Mouse (Mus musculus) hindbrain, embryonic 15.5 days (tissue): ENCODE measurements around the gene Phka2. TPM values are rescaled to one million over a fixed set of nuclear protein-coding genes. Genes with fewer than 3 reads are reported as not detected.

Experiments
- ATAC-seq: fragments of 200-750 bp; cut with Nextera tagmentation; 2 replicates; pipeline ENCODE4 v1.8.0; 2017; ENCODE audit warnings: low read depth, moderate number of reproducible peaks, moderate TSS enrichment; ENCODE audit not compliant: low FRiP score
- H3K27ac ChIP-seq: fragments of 300-500 bp; sonication (generic); replicated peaks from 2 replicates; pipeline ENCODE4 v1.5.1; 2015; ENCODE audit warnings: mild to moderate bottlenecking, inconsistent platforms
- H3K27me3 ChIP-seq: fragments of 300-500 bp; sonication (generic); 2 replicates; pipeline ENCODE4 v1.6.1; 2015; ENCODE audit warnings: control low read depth, inconsistent platforms
- H3K36me3 ChIP-seq: fragments of 300-500 bp; sonication (generic); 2 replicates; pipeline ENCODE4 v1.6.1; 2015; ENCODE audit warnings: control low read depth, inconsistent platforms
- H3K4me1 ChIP-seq: fragments of 300-500 bp; sonication (generic); replicated peaks from 2 replicates; pipeline ENCODE4 v1.6.1; 2015; ENCODE audit warnings: control low read depth, inconsistent platforms
- H3K4me2 ChIP-seq: fragments of 300-500 bp; sonication (generic); 2 replicates; pipeline ENCODE4 v1.6.1; 2015; ENCODE audit warnings: moderate library complexity, mild to moderate bottlenecking, inconsistent platforms
- H3K4me3 ChIP-seq: fragments of 300-500 bp; sonication (generic); 2 replicates; pipeline ENCODE4 v1.5.1; 2015; ENCODE audit warnings: mild to moderate bottlenecking, inconsistent platforms
- H3K9ac ChIP-seq: fragments of 300-500 bp; sonication (generic); 2 replicates; pipeline ENCODE4 v1.6.1; 2015; ENCODE audit warnings: inconsistent platforms
- H3K9me3 ChIP-seq: fragments of 300-500 bp; sonication (generic); 2 replicates; pipeline ENCODE4 v1.6.1; 2016; ENCODE audit warnings: control low read depth, inconsistent platforms
- WGBS: fragments of 180-500 bp; shearing (Covaris S2); methylation state at CpG from one replicate; pipeline ENCODE4 v1.1.7; 2015; 5-methylcytosine and 5-hydroxymethylcytosine counted together
- polyA plus RNA-seq: library from polyadenylated mRNA; unstranded; fragments of >200 nt; fragmentation: Nextera tagmentation; extraction: Ambion mirVana; gene quantifications from 2 replicates; pipeline ENCODE4 v1.2.1, GENCODE M21; 2015

Gene Phka2
- polyA plus RNA-seq = 10.3 and 10.8 TPM in 2 replicates

DNA sequence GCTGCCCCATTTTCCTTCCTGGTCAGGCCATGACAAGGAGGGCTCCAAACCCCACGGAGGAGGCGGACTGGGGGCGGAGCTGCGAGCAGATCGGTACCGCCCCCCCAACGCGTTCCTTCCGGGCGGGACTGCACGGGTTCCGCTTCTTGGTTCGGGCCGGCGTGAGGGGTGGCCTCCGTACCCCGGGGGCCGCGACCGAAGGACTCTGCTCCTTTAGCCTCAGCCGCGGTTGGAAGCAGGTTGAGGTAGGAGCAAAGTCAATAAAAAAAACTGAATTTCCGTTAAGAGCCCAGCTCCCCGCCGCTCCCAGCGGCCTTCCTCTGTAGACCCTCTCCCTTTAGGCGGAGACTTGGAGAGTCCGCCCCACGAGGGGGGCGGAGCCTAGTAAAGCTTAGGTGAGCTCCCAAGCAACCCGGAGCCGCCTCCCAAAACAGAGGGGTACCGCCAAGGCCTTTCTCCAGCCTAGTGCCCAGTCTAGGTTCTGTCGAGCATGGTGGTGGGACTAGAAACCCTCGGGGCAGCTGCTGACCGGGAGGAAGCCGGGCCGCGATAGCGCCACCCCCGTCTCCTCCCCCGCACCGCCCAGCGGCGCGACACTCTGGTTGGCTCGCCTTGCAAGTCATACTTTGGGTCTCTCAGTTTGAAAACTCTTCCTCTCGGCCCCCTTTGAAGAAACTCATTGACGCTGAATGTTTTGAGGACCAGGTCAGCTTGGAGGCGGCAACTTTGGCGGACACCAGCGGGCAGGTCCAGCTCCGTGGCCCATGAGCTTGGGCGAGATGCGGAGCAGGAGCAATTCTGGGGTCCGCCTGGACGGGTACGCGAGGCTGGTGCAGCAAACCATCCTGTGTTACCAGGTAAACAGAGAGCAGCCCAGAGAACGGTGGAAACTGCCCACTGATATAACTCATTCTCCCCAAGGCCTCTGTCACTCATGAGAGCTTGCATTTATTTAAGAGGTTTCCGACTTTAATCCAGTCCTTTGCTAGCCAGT is at the start of gene Phka2:
Gene Phka2, plus strand, starts transcription at position 119 of the 994 bp plus-strand sequence.
- Histone ChIP-seq H3K27me3 (no peaks in the 10 kb centered on the region), H3K4me2 (peak within 1 kb of the TSS; percentile 65), H3K27ac (peak within 1 kb of the TSS; percentile 84), H3K36me3 (no peaks in the 10 kb centered on the region), H3K9ac (peak within 1 kb of the TSS; percentile 52), H3K9me3 (no peaks in the 10 kb centered on the region), H3K4me1 (peaks cover 4% of the 10 kb centered on the region), H3K4me3 (peak within 1 kb of the TSS; percentile 59)
- peak; percentile 99 for ATAC-seq
- 18% methylated on average over 60 of the region's 61 CpGs for WGBS

DNA sequence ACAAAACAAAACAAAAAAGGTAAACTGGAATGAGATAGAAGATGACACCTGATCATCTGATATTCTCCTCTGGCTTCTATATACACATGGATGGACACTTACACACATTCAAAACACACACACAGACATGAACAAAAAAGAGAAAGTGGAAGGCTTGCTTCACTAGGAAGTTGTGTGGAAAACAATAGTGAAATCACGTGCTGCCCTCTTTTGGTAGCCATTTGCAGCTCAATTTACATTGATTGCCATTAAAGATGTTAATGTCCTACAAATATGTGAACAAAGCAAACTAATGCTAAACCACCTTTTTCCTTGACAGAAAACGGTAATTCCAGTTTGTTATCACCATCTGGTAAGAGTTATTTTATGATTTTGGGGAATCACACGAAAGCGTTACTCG is 46.3 kb upstream of the Phka2 start:
- H3K9me3 ChIP-seq = no peaks in the 10 kb centered on the region
- no peak overlapping the region for H3K9ac ChIP-seq
- H3K4me3 ChIP-seq = no peak overlapping the region
- ATAC-seq = no peak
- no peak overlapping the region for H3K27ac ChIP-seq
- 0 out of 2 replicates have a peak, but pooled peaks cover 2% of the 10 kb centered on the region for H3K27me3 ChIP-seq
- no peak overlapping the region for H3K4me2 ChIP-seq
- 81% methylated on average over 5 of the region's 5 CpGs for WGBS
- no peaks in the 10 kb centered on the region for H3K36me3 ChIP-seq
- H3K4me1 ChIP-seq = no peaks in the 10 kb centered on the region

DNA sequence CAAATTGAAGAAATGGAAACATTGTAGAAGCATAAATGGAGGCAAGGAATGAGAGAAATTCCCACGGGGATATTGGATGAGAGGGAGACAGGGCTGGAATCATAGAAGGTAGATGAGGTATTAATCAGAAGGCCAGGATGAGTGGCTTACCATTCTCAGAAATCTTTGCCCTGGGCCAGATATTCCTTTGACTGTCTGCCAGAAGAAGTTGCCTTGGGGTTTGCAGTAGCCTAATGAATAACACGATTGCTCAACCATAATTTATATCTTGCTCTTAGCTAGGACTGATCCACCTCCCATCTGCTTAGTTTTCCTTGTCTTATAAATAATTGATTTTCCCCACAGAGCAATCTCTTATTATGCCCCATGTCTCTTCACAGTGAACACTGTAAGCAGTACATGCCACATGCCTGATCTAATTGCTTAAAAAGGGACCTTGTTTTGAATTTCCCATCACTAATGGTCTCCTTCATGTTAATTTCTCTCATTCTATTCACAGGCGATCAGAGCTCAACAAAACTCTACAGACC is 30.6 kb upstream of the Phka2 start:
- Histone ChIP-seq H3K4me1 (no peaks in the 10 kb centered on the region), H3K36me3 (no peaks in the 10 kb centered on the region), H3K9ac (no peak overlapping the region), H3K9me3 (no peaks in the 10 kb centered on the region), H3K4me3 (no peak overlapping the region), H3K27me3 (peaks cover 9% of the 10 kb centered on the region; the same call in 1 of the 2 replicates), H3K4me2 (no peak overlapping the region), H3K27ac (no peak overlapping the region)
- ATAC-seq = no peak
- 65% methylated on average over 3 of the region's 3 CpGs for WGBS

DNA sequence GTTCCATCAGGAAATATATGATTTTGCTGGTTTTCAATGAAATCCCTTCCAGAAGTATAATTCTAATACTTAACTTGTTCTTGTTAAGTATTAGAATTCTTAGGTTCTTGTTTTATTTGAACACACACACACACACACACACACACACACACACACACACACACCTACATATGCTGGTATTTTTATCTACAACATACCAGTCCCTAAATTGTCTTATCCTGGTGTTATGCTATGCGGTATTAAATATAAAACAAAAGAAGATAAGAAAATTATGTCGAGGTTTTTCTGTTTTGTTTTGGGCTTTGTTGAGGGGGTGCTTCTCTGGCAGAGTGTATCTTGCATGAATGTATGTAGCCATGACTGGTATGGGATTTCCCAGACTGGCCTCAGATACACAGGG is 12.2 kb upstream of the Phka2 start:
- ATAC-seq = no peak
- WGBS = 79% methylated on average over 2 of the region's 2 CpGs
- Histone ChIP-seq H3K36me3 (no peaks in the 10 kb centered on the region), H3K9me3 (no peaks in the 10 kb centered on the region), H3K9ac (no peak overlapping the region), H3K4me3 (no peak overlapping the region), H3K4me1 (no peaks in the 10 kb centered on the region), H3K4me2 (no peak overlapping the region), H3K27ac (no peak overlapping the region), H3K27me3 (peaks cover 6% of the 10 kb centered on the region; the same call in 1 of the 2 replicates)

DNA sequence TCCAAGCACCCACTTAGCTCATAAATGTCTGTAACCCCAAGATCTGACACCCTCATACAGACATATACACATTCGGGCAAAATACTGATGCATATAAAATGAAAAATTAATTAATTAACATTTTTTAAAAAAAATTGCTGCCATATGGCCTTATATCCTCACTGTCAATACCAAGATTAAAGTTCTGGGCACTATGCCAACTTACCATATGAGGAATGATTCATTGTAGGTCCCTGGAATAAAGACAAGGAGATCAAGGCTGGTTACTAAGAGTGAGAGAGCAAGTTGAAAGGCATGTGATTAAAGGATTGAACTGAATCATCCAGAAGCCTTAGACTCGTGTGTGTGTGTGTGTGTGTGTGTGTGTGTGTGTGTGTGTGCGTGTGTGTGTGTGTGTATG is 7.6 kb upstream of the Phka2 start:
- H3K4me2 ChIP-seq = no peak overlapping the region
- H3K27ac ChIP-seq = no peak overlapping the region
- no peak for ATAC-seq
- H3K4me3 ChIP-seq = no peak overlapping the region
- H3K9me3 ChIP-seq = no peaks in the 10 kb centered on the region
- no peaks in the 10 kb centered on the region for H3K4me1 ChIP-seq
- no peak overlapping the region for H3K9ac ChIP-seq
- H3K27me3 ChIP-seq = peaks cover 9% of the 10 kb centered on the region; the same call in 1 of the 2 replicates
- H3K36me3 ChIP-seq = no peaks in the 10 kb centered on the region
- 59% methylated on average over 3 of the region's 3 CpGs for WGBS

DNA sequence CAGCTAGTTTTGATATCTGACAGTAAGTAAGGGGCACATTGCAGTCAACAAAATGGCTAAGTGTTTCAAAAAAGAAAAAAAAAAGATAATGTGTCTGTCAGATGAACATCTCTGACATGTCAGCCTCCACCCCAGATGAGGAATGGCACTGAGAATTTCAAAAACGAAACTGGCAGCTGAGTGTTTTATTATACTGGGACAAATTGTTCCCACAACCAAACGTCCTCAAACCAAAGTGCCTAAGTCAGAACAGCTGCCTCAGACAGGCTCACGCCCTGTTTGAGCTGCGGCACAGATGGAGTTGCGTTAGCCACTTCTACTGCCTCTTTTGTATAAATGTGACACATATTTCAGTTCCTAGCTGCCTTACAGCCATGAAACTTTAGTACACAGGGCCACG is 7.0 kb upstream of the Phka2 start:
- Histone ChIP-seq H3K9ac (no peak overlapping the region), H3K27me3 (peaks cover 9% of the 10 kb centered on the region; the same call in 1 of the 2 replicates), H3K4me3 (no peak overlapping the region), H3K36me3 (no peaks in the 10 kb centered on the region), H3K4me2 (no peak overlapping the region), H3K27ac (no peak overlapping the region), H3K9me3 (no peaks in the 10 kb centered on the region), H3K4me1 (no peaks in the 10 kb centered on the region)
- ATAC-seq = no peak
- WGBS = 75% methylated on average over 6 of the region's 6 CpGs

DNA sequence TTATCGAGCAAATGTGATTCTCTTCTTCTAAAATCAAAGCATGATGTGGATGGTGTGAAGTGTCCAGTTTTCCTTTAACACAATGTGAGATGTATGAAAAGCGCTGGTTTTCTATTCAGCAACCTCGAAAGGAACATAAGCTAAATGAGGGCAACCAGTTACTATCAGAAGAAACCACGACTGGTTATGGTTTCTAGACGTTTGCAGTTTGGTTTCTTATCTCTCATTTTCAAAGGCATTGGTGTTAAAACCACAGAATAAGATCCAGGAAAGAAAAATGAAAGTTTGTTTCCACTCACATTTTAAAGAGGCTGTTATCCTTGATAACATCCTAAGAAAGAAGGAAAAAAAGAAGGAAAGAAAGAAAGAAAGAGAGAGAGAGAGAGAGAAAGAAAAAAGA is 5.5 kb upstream of the Phka2 start:
- Histone ChIP-seq H3K9me3 (no peaks in the 10 kb centered on the region), H3K4me2 (no peak overlapping the region), H3K36me3 (no peaks in the 10 kb centered on the region), H3K4me3 (no peak overlapping the region), H3K27me3 (0 out of 2 replicates have a peak, but pooled peaks cover 3% of the 10 kb centered on the region), H3K9ac (no peak overlapping the region), H3K27ac (no peak overlapping the region), H3K4me1 (no peaks in the 10 kb centered on the region)
- ATAC-seq = no peak
- 79% methylated on average over 5 of the region's 5 CpGs for WGBS

DNA sequence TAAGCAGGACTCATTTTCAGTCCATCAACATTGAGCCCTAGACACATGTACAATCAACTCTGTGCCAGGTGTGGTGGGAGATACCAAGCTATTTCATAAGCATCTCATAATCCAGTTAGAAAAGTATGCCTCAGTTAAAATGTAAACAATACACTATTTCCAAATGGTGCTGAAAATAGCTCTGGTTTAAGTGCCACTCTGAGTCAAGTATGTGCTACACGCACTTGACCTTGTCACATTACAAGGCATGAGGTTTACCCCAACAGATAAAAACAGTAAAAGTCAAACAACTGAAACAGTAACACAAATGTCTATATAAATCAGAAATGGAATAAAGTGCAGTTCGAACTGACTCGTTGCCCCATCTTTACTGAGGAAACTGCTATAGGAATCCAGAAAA is 871 bp upstream of the Phka2 start:
- no peak for ATAC-seq
- Histone ChIP-seq H3K27me3 (0 out of 2 replicates have a peak, but pooled peaks cover 3% of the 10 kb centered on the region), H3K9me3 (no peaks in the 10 kb centered on the region), H3K27ac (no peak overlapping the region), H3K4me3 (no peak overlapping the region), H3K9ac (no peak overlapping the region), H3K4me1 (peaks cover 4% of the 10 kb centered on the region), H3K36me3 (no peaks in the 10 kb centered on the region), H3K4me2 (no peak overlapping the region)
- 92% methylated on average over 3 of the region's 3 CpGs for WGBS

DNA sequence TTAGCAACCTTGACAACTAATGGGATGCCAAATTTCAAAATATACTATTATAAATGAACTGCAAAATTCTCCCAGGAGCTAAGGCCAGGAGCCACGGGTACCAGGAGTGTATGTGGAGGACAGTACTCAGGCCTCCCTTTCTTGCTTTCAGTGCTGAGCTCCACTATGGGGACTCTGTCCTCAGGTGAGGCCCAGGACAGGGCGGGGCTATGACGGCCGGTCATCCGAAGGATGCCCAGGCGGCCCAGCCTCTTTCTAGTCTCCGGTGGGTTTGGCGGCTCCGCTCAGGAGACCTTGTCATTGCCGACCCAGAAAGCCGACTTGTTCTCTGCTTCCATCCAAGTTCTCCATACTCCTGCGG is 299 bp upstream of the Phka2 start:
- Histone ChIP-seq H3K36me3 (no peaks in the 10 kb centered on the region), H3K9ac (peak overlapping the region; percentile 52), H3K4me1 (peaks cover 4% of the 10 kb centered on the region), H3K27me3 (no peaks in the 10 kb centered on the region), H3K4me2 (peak overlapping the region; percentile 65), H3K27ac (peak overlapping the region; percentile 84), H3K4me3 (peak overlapping the region; percentile 59), H3K9me3 (no peaks in the 10 kb centered on the region)
- peak; percentile 81 for ATAC-seq
- WGBS = 28% methylated on average over 12 of the region's 12 CpGs

DNA sequence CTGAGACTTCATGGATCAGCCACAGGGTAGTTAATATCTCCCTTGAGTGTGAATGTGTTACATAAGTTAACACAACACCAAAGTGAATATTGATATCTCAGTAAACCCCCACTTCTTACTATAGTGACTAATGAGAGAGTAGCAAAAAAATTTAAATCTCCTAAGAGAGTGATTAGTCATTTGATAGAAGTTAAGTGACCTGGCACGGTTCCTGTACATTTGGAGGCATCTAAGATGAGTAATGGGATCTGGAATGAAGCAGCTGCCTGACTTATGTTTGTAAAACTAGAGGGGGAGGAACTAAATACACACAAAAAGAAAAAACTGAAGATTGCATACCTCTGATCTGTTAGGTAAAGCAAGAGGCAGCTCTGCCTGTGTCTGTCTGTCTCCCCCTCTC is 7.1 kb downstream of the Phka2 start:
- 0 out of 2 replicates have a peak, but pooled peaks cover 4% of the 10 kb centered on the region for H3K27me3 ChIP-seq
- H3K27ac ChIP-seq = no peak overlapping the region
- WGBS = 72% methylated on average over 1 of the region's 1 CpGs
- no peaks in the 10 kb centered on the region for H3K36me3 ChIP-seq
- no peaks in the 10 kb centered on the region for H3K4me1 ChIP-seq
- H3K4me3 ChIP-seq = no peak overlapping the region
- no peak overlapping the region for H3K4me2 ChIP-seq
- no peak overlapping the region for H3K9ac ChIP-seq
- no peak for ATAC-seq
- no peaks in the 10 kb centered on the region for H3K9me3 ChIP-seq

DNA sequence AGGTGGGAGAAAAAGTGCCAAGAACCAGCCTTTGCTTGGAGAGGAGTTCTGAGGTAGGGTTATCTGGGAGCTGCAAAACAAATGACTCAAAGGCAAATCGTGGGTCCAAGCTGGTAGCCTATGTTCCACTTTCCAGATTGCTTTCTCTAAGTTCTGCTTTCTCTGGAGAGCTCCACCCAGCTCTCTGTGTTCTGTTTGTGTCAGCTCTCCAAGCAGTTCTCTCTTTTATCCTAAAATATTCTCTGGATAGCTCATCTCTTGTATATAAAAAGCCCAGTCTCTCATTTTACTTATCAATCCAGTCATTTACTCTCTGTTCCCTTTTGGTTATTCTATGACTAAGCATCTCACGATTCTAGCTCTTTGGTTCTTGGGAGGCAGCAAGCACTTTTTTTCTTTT is 8.2 kb downstream of the Phka2 start:
- Histone ChIP-seq H3K36me3 (no peaks in the 10 kb centered on the region), H3K4me2 (no peak overlapping the region), H3K9me3 (no peaks in the 10 kb centered on the region), H3K27me3 (0 out of 2 replicates have a peak, but pooled peaks cover 4% of the 10 kb centered on the region), H3K4me3 (no peak overlapping the region), H3K4me1 (no peaks in the 10 kb centered on the region), H3K9ac (no peak overlapping the region), H3K27ac (no peak overlapping the region)
- WGBS = 85% methylated on average over 2 of the region's 2 CpGs
- no peak for ATAC-seq

DNA sequence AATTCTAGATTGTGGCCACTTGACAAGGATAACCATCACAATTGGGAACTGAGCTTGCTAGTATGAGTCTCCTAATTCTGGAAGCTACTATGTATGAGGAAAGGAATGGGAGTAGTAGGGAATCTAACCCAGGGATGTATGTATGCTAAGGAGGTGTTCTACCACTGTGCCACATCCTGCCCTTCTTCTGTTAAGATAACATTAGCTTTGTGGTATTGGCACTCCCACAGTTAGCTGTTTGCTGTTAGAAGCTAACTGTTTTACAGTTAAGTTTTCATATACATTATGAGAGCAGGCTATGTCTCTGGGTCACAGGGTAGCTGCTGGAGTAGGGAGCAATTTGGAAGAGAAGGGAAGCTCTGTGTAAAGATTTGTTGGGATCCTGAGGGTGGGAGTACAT is 14.1 kb downstream of the Phka2 start:
- H3K4me2 ChIP-seq = no peak overlapping the region
- ATAC-seq = no peak
- H3K4me1 ChIP-seq = no peaks in the 10 kb centered on the region
- H3K27me3 ChIP-seq = no peaks in the 10 kb centered on the region
- H3K4me3 ChIP-seq = no peak overlapping the region
- no peak overlapping the region for H3K9ac ChIP-seq
- H3K36me3 ChIP-seq = no peaks in the 10 kb centered on the region
- no peaks in the 10 kb centered on the region for H3K9me3 ChIP-seq
- no peak overlapping the region for H3K27ac ChIP-seq
